Mouse (Mus musculus) megakaryocyte, adult 5-6 weeks (primary cell): ENCODE results near the gene Vmn1r131. TPM values are rescaled to one million over a fixed set of nuclear protein-coding genes. Genes with fewer than 3 reads are reported as not detected.
"Not testable (repeated sequence)": the region's sequence is repeated elsewhere in the genome, so short reads cannot be mapped to it uniquely, and the experiment has no call there.

ENCODE experiments used
- ATAC-seq: 2 replicates; pipeline ENCODE4 v1.8.0; 2016; ENCODE audit warnings: mild to moderate bottlenecking, inconsistent platforms; ENCODE audit not compliant: poor library complexity, severe bottlenecking
- total RNA-seq, 2 experiments: library from RNA; stranded (forward) in 1 of 2; stranded (reverse) in 1 of 2; fragments of 153-499, 151-499 nt in 1 of 2; fragments of 221-1000, 200-1000 nt in 1 of 2; gene quantifications; 2 replicates each; pipeline versions ENCODE4 v1.2.3 to v1.2.4; 2015 to 2017

Gene Vmn1r131
- total RNA-seq (2015) (not detected in 2 replicates), total RNA-seq (2017) (not detected in 2 replicates)

DNA sequence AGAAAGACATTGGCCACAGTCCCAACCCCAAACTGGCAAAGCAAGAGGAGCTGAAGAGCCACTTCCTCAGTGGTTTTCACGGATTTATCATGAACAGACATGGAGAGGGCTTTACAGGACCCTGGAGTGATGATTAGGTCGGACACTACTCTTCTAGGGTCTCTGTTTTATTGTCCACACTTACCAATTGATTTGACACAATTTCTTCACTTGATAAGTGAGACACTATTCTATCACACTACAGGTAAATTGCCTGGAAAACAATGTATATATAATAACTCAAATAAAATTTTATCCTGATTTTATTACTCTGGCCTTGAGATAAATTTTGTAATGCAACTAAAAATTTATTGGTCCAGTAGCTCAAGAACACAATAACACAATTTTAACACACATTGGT is at the start of gene Vmn1r131:
Gene Vmn1r131 (minus strand): TSS at position 101 of the 400 bp plus-strand sequence.
- not testable (repeated sequence) for ATAC-seq

DNA sequence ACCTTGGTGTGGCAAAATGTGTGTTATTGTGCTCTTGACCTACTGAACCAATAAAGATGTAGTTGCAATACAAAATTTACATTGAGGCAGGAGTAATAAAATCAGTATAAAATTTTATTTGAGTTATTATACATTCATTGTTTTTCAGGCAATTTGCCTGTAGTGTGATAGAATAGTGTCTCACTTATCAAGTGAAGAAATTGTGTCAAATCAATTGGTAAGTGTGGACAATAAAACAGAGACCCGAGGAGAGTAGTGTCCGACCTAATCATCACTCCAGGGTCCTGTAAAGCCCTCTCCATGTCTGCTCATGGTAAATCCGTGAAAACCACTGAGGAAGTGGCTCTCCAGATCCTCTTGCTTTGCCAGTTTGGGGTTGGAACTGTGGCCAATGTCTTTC is 34.4 kb downstream of the Vmn1r131 start, which contains the start of gene Vmn1r130:
Gene Vmn1r130 (plus strand): TSS at position 301 of the 400 bp plus-strand sequence.
- ATAC-seq: not testable (repeated sequence)

Other genes starting within 250 kb of the Vmn1r131 start
- not detected in 2 replicates for gene Vmn1r126, start 244.6 kb downstream of the Vmn1r131 start, total RNA-seq (2015)
- not detected in 2 replicates for gene Vmn1r126, start 244.6 kb downstream of the Vmn1r131 start, total RNA-seq (2017)
- not detected in 2 replicates for gene Vmn1r127, start 226.2 kb downstream of the Vmn1r131 start, total RNA-seq (2015)
- not detected in 2 replicates for gene Vmn1r127, start 226.2 kb downstream of the Vmn1r131 start, total RNA-seq (2017)
- gene Vmn1r128, start 196.7 kb downstream of the Vmn1r131 start, total RNA-seq (2015): not detected in 2 replicates
- gene Vmn1r128, start 196.7 kb downstream of the Vmn1r131 start, total RNA-seq (2017): not detected in 2 replicates
- gene Vmn1r129, start 184.8 kb downstream of the Vmn1r131 start, total RNA-seq (2015): not detected in 2 replicates
- gene Vmn1r129, start 184.8 kb downstream of the Vmn1r131 start, total RNA-seq (2017): not detected in 2 replicates
- not detected in 2 replicates for gene Gm6882, start 113.3 kb downstream of the Vmn1r131 start, total RNA-seq (2015)
- gene Gm6882, start 113.3 kb downstream of the Vmn1r131 start, total RNA-seq (2017): not detected in 2 replicates
- not detected in 2 replicates for gene Vmn1r130, start 34.3 kb downstream of the Vmn1r131 start, total RNA-seq (2015)
- gene Vmn1r130, start 34.3 kb downstream of the Vmn1r131 start, total RNA-seq (2017): not detected in 2 replicates
- gene Vmn1r132, start 68.0 kb upstream of the Vmn1r131 start, total RNA-seq (2015): not detected in 2 replicates
- gene Vmn1r132, start 68.0 kb upstream of the Vmn1r131 start, total RNA-seq (2017): not detected in 2 replicates
- not detected in 2 replicates for gene Gm4175, start 215.4 kb upstream of the Vmn1r131 start, total RNA-seq (2015)
- gene Gm4175, start 215.4 kb upstream of the Vmn1r131 start, total RNA-seq (2017): not detected in 2 replicates